Mouse (Mus musculus) midbrain, embryonic 14.5 days (tissue): ENCODE results near the gene Tmem237. TPM values are rescaled to one million over a fixed set of nuclear protein-coding genes. Genes with fewer than 3 reads are reported as not detected.

ENCODE experiments used
- ATAC-seq: fragments of 200-750 bp; cut with Nextera tagmentation; 2 replicates; pipeline ENCODE4 v1.8.0; 2017; ENCODE audit warnings: moderate number of reproducible peaks, moderate library complexity; ENCODE audit not compliant: low FRiP score, low TSS enrichment
- DNase-seq: peaks from one replicate; pipeline ENCODE4 v3.0.0-alpha.2; 2015
- H3K27ac ChIP-seq: fragments of 300-500 bp; sonication (generic); replicated peaks from 2 replicates; pipeline ENCODE4 v1.5.1; 2014; ENCODE audit warnings: mild to moderate bottlenecking, low read depth, low read length, moderate library complexity
- H3K27me3 ChIP-seq: fragments of 300-500 bp; sonication (generic); 2 replicates; pipeline ENCODE4 v1.6.1; 2014; ENCODE audit warnings: low read length, control low read depth, mixed read lengths; ENCODE audit not compliant: control insufficient read depth, insufficient read depth
- H3K36me3 ChIP-seq: fragments of 300-500 bp; sonication (generic); 2 replicates; pipeline ENCODE4 v1.6.1; 2014; ENCODE audit warnings: low read length, control low read depth; ENCODE audit not compliant: control insufficient read depth, insufficient read depth
- H3K4me1 ChIP-seq: fragments of 300-500 bp; sonication (generic); 2 replicates; pipeline ENCODE4 v1.6.1; 2014; ENCODE audit warnings: mild to moderate bottlenecking, antibody characterized with exemption, low read length, control low read depth; ENCODE audit not compliant: control insufficient read depth, insufficient read depth
- H3K4me2 ChIP-seq: fragments of 300-500 bp; sonication (generic); 2 replicates; pipeline ENCODE4 v1.6.1; 2014; ENCODE audit warnings: mild to moderate bottlenecking, low read length, moderate library complexity
- H3K4me3 ChIP-seq: fragments of 300-500 bp; sonication (generic); replicated peaks from 2 replicates; pipeline ENCODE4 v1.5.1; 2014; ENCODE audit warnings: low read depth, low read length
- H3K9ac ChIP-seq: fragments of 300-500 bp; sonication (generic); replicated peaks from 2 replicates; pipeline ENCODE4 v1.6.1; 2014; ENCODE audit warnings: mild to moderate bottlenecking, low read length, moderate library complexity
- H3K9me3 ChIP-seq: fragments of 300-500 bp; sonication (generic); 2 replicates; pipeline ENCODE4 v1.6.1; 2016; ENCODE audit warnings: low read length, control low read depth, mixed read lengths; ENCODE audit not compliant: control insufficient read depth
- WGBS: fragments of 180-500 bp; shearing (Covaris S2); extraction: QIAGEN DNeasy Blood & Tissue Kit; methylation state at CpG from one replicate; pipeline ENCODE4 v1.1.7; 2014; 5-methylcytosine and 5-hydroxymethylcytosine counted together
- polyA plus RNA-seq: library from polyadenylated mRNA; unstranded; fragments of >200 nt; fragmentation: Nextera tagmentation; extraction: Ambion mirVana; gene quantifications from 2 replicates; pipeline ENCODE4 v1.2.1, GENCODE M21; 2014

Tmem237 gene
- 24.3 and 48.2 TPM in 2 replicates for polyA plus RNA-seq

DNA sequence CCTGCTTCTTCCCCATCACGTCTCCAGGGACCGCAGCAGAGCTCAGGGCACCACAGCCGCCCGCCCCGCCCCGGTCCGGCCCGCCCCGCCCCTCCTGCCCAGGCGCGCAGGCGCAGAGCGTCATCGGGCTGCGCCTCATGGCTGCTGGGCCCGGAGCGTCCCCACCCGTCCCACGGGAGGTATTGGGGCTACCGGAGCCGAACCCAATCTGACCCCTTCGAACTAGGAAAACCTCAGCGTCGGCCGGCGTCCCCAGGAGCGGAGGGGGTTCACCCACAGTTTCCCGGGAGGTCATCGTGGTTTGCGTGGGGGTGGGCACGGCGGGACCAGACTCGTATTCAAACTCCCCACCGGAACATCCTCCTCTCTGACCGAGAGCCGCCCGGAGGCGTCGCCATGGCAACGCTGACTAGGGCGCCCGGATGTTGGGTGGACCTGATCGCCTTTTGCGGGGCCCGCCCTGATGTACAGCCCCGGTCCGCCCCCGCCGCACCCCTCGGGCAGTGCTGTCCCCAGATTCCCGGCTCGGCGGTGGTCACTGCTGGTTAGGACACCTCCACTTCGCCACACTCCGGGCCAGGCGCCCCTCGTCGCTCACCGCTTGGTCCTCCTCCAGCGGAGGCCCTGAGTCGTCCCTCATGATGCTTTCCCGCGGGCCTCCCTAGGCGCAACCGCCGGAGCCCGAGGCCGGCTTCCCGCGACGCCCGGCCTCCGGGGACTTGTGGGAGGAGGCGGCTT, at the start of gene Tmem237:
Tmem237 (minus strand) TSS at position 689 of the 738 bp plus-strand sequence.
- ATAC-seq (peak; percentile 98), DNase-seq (peak; percentile 96)
- Histone ChIP-seq H3K9ac (peak within 1 kb of the TSS; percentile 95), H3K27ac (peak within 1 kb of the TSS; percentile 96), H3K4me3 (peak within 1 kb of the TSS; percentile 75), H3K36me3 (peaks cover 17% of the 10 kb centered on the region), H3K9me3 (no peaks in the 10 kb centered on the region), H3K4me2 (peak within 1 kb of the TSS; percentile 79), H3K4me1 (0 out of 2 replicates have a peak, but pooled peaks cover 7% of the 10 kb centered on the region), H3K27me3 (no peaks in the 10 kb centered on the region)
- under 1% methylated on average over 74 of the region's 74 CpGs for WGBS

DNA sequence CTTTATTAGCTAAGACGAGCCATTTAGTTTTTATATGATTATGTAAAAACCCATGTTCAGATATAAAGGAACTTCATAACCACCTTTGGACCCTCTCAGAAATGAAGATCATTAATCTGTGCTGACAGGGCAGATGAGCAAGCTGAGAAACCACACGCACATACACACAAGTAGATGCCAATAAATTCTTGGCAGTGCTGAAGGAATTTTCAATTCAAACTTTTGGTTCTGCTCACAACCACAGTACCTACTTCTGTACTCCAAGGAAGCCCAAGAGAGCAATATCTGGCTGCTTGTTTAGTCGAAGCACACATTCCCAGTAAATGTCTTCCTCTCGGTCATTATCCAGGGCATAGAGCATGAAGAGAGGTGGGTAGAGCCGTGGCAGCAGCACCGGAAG, 49.4 kb upstream of the Tmem237 start:
- Histone ChIP-seq H3K4me1 (no peaks in the 10 kb centered on the region), H3K4me3 (no peak overlapping the region), H3K9ac (no peak overlapping the region), H3K4me2 (no peak overlapping the region), H3K9me3 (no peaks in the 10 kb centered on the region), H3K27me3 (no peaks in the 10 kb centered on the region), H3K36me3 (peaks cover 72% of the 10 kb centered on the region), H3K27ac (no peak overlapping the region)
- no peak for ATAC-seq
- 91% methylated on average over 6 of the region's 6 CpGs for WGBS
- DNase-seq: no peak

DNA sequence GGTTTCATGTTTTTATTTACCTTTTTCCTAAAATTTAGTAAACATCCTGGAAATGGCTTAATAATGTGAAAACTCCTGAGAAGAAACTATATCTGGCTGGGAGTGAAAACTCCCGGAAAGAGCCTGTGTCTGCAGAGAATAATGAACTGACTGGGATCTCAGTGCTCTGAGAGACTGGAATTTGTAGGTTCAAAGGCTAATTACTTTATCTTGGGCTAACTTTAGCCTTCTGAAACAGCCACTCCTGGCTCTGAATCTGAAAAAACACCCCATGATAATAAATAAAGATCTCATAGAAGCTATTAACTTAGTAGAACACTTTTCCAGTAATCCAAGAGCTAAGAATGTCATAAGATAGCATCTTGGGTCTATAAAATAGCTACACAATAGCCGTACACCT, 48.3 kb upstream of the Tmem237 start:
- ATAC-seq (no peak), DNase-seq (no peak)
- Histone ChIP-seq H3K27me3 (no peaks in the 10 kb centered on the region), H3K9me3 (no peaks in the 10 kb centered on the region), H3K27ac (no peak overlapping the region), H3K4me2 (no peak overlapping the region), H3K36me3 (peaks cover 76% of the 10 kb centered on the region), H3K4me1 (no peaks in the 10 kb centered on the region), H3K9ac (no peak overlapping the region), H3K4me3 (no peak overlapping the region)
- 95% methylated on average over 2 of the region's 2 CpGs for WGBS

DNA sequence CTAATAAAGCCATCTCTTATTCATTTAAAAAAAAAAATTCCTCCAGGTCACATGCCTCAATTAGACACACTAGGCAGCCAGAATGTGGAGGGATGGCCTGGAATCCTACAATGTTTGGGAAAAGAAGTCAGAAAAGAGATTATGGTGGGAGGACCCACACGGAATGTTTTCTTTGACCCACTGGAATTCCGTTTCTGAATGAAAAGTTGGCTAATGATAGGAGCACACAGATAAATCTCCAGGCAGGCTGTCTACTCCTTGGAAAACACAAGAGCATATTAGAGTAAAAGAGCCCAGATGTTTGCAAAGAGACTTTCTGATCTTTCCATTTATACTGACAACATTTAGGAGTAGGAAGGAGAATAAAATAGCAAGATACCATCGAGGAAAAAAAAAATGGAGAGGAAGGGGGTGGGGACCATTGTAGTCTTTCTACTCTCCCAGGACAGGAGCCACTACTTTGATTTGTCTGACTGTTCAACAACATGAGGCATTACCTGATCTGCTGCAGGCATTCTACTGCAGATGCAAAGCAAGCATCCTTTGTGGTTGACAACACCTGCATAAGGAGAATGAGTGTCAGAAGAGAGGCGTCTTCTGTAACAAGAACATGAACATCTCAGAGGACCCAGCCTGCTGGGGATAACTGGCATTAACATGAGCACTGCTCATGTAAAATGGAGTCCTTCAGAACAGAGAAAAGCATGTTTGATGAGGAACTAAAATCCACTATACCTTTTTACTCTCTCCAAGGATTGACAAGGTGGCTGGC, 47.6 kb upstream of the Tmem237 start:
- no peak for ATAC-seq
- no peaks in the 10 kb centered on the region for H3K4me1 ChIP-seq
- H3K27me3 ChIP-seq: no peaks in the 10 kb centered on the region
- no peak overlapping the region for H3K9ac ChIP-seq
- H3K9me3 ChIP-seq: no peaks in the 10 kb centered on the region
- H3K4me3 ChIP-seq: no peak overlapping the region
- no peak overlapping the region for H3K27ac ChIP-seq
- H3K4me2 ChIP-seq: no peak overlapping the region
- 89% methylated on average over 4 of the region's 4 CpGs for WGBS
- peaks cover 74% of the 10 kb centered on the region for H3K36me3 ChIP-seq
- no peak for DNase-seq

DNA sequence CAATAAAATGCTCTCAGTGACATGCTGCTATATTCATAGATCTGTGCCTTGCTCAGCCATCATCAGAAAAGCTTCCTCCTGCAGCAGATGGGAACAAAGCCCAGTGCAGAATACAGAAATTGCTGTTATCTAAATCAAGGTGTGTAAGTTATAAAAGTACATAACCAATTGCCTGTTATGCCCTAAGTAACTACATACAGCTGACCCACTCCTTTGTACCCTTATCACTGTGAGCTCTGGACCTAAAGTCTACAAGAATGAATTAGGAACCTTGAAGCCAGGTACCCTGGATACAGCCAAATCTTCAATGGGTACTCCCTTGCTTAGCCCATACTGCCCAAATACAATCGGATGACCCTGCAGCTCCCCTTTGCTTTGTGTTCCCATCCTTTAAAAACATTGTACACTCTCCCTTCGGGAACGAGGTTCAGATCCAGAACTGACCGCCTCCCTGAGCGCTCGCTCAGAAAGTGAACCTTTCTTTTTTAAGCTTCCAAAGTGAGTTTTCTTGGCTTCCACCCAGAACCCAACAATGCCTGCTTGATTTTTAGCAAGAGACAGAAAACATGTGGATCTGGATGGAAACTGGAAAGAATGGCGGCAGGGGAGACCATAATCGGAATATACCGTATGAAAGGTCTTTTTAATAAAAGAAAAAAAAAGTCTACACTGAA, 46.2 kb upstream of the Tmem237 start:
- 91% methylated on average over 9 of the region's 9 CpGs for WGBS

DNA sequence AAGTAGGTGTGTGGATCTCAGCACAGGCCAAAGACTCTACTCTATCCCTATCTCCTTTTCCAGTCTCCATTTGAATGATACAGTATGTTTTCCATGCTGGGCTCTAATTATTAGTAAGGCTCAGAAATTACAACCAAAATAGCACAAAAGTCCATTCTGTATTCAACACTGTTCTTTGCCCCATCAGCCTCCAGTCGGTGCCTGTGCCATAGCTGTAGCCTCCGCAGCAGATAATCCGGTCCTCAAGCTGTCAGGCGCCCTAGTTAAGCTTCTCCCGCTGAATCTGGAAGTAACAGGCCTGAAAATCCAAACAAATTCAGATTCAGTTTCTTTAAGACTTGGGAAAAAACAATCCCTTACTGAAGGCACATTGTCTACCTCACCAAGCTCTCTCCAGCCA, 43.7 kb upstream of the Tmem237 start:
- peak; percentile 39 for DNase-seq
- WGBS: 19% methylated on average over 5 of the region's 5 CpGs
- H3K9ac ChIP-seq: no peak overlapping the region
- H3K27me3 ChIP-seq: no peaks in the 10 kb centered on the region
- no peak overlapping the region for H3K4me3 ChIP-seq
- H3K4me1 ChIP-seq: no peaks in the 10 kb centered on the region
- no peak overlapping the region for H3K4me2 ChIP-seq
- no peaks in the 10 kb centered on the region for H3K9me3 ChIP-seq
- peaks cover 49% of the 10 kb centered on the region for H3K36me3 ChIP-seq
- H3K27ac ChIP-seq: no peak overlapping the region
- no peak for ATAC-seq

More for the DNA sequence above, 46.2 kb upstream of the Tmem237 start:
- ATAC-seq (no peak), DNase-seq (no peak)
- Histone ChIP-seq H3K27ac (no peak overlapping the region), H3K4me1 (no peaks in the 10 kb centered on the region), H3K27me3 (no peaks in the 10 kb centered on the region), H3K4me2 (no peak overlapping the region), H3K9ac (no peak overlapping the region), H3K4me3 (no peak overlapping the region), H3K36me3 (peaks cover 66% of the 10 kb centered on the region), H3K9me3 (no peaks in the 10 kb centered on the region)

DNA sequence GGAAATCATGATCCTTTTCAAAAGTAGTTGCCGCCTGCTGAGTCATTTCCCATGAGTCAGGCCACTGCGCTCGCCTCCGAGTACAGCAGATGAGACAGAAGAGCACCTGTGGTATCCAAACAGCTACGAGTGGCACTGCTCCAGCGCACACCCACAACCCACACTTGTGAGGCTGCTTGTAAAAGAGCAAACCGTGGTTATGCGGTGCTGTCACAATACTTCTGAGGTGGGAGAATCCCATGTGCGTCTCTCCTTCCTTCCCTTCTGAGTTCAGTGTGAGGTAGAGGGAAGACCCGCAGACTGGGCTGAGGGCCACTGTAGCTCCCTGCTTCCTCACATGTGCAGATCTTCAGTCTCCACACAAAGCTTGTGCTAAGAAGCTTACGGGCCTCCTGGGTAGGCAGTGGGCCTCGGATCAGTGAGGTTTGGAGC, 42.8 kb upstream of the Tmem237 start, which contains the start of gene Mpp4:
Mpp4 (minus strand) TSS at position 360 of the 432 bp plus-strand sequence.
- Histone ChIP-seq H3K36me3 (peaks cover 40% of the 10 kb centered on the region), H3K9ac (no peak within 1 kb of the TSS), H3K9me3 (no peaks in the 10 kb centered on the region), H3K4me2 (no peak within 1 kb of the TSS), H3K27ac (no peak within 1 kb of the TSS; the same call in 1 of the 2 replicates), H3K27me3 (no peaks in the 10 kb centered on the region), H3K4me3 (no peak within 1 kb of the TSS), H3K4me1 (no peaks in the 10 kb centered on the region)
- ATAC-seq (no peak), DNase-seq (no peak)
- 27% methylated on average over 12 of the region's 12 CpGs for WGBS

DNA sequence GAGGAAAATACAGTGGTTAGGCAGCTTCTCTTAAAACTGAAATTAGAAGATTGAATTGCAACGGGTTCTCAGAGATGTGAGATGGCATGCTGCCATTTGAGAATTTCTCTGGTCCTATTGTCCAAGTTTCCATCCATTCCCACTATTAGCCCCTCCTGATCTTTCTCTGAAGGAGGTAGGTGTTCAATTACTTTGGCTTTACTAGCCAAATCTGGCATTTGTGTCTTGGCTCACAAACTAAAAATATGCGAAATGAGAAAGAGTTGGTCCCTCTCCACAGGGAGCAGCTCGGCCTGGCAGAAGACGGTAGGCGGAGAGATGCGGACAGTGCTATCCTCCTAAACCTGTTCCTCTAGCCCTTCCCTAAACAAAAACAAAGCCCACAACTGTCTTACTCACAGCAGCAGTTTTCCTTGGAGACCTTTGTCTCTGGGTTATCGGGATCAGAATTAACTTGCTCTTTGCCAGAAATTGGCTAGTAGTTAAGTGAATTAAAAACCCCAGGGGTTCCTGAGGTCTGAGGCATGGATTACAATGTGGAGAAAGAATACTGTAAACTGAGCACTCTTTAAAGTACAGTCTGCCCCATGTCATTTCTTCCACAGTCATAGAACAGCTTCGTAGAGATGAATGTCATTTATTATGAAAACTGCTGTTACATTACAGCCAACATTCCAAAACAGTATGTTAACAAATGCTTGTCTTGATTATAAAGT, 42.3 kb upstream of the Tmem237 start:
- ATAC-seq (no peak), DNase-seq (no peak)
- H3K9ac ChIP-seq: no peak overlapping the region
- H3K4me2 ChIP-seq: no peak overlapping the region
- H3K27ac ChIP-seq: no peak overlapping the region
- no peak overlapping the region for H3K4me3 ChIP-seq
- no peaks in the 10 kb centered on the region for H3K9me3 ChIP-seq
- H3K4me1 ChIP-seq: no peaks in the 10 kb centered on the region
- 29% methylated on average over 8 of the region's 8 CpGs for WGBS
- H3K36me3 ChIP-seq: peaks cover 34% of the 10 kb centered on the region
- H3K27me3 ChIP-seq: no peaks in the 10 kb centered on the region
